Mouse (Mus musculus): Measurements from ENCODE around the gene Car12. TPM values are rescaled to one million over a fixed set of nuclear protein-coding genes. Genes with fewer than 3 reads are reported as not detected.

Gene Car12
- polyA plus RNA-seq, 1 experiment from 2014 or later = 7.9 TPM

DNA sequence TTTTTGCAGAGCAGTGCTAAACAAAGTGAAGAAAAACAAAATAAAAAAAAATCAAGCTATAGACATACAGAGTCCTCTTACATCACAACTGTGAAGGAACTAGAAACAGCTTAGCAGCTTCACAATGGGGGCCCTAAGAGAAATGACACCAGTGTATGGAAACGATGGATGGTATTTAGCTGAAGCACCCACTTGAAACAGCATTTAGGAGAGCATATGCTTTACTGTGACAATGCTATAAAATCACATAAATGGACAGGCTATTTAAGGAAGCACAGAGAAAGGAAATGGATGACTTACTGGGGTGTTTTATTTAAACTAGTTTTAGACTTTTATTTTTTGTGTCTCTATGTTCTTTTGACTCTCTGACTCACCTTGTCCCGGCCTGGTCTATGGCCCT is 25.8 kb upstream of the Car12 start:
- Histone ChIP-seq H3K9ac (no peak overlapping the region), H3K4me2 (replicated peaks) (no peak overlapping the region), H3K27ac (no peak overlapping the region), H3K27me3 (no peaks in the 10 kb centered on the region), H3K9me3 (no peaks in the 10 kb centered on the region), H3K4me3 (no peak overlapping the region), H3K36me3 (no peaks in the 10 kb centered on the region), H3K4me1 (no peaks in the 10 kb centered on the region)
- no peak for ATAC-seq (ENCODE audit: insufficient number of reproducible peaks, insufficient read depth, low FRiP score, low TSS enrichment)
- 91% methylated on average over 2 of the region's 2 CpGs for WGBS

GRCm38 (mm10) chr9:66691683-66692305 is 21.7 kb upstream of the Car12 start:
- Histone ChIP-seq H3K4me1 (no peaks in the 10 kb centered on the region), H3K9ac (no peak overlapping the region), H3K27ac (no peak overlapping the region), H3K9me3 (no peaks in the 10 kb centered on the region), H3K4me3 (no peak overlapping the region), H3K36me3 (no peaks in the 10 kb centered on the region), H3K27me3 (no peaks in the 10 kb centered on the region), H3K4me2 (replicated peaks) (no peak overlapping the region)
- ATAC-seq (ENCODE audit: insufficient number of reproducible peaks, insufficient read depth, low FRiP score, low TSS enrichment) = no peak
- 77% methylated on average over 4 of the region's 4 CpGs for WGBS

- 79% methylated on average over 7 of the region's 7 CpGs for WGBS
- no peaks in the 10 kb centered on the region for H3K9me3 ChIP-seq
- H3K27me3 ChIP-seq = no peaks in the 10 kb centered on the region
- no peak overlapping the region for H3K9ac ChIP-seq
- H3K4me1 ChIP-seq = no peaks in the 10 kb centered on the region
- no peaks in the 10 kb centered on the region for H3K36me3 ChIP-seq
- H3K4me3 ChIP-seq = no peak overlapping the region
- no peak overlapping the region for H3K27ac ChIP-seq
- ATAC-seq (ENCODE audit: insufficient number of reproducible peaks, insufficient read depth, low FRiP score, low TSS enrichment) = no peak
- H3K4me2 ChIP-seq (replicated peaks) = no peak overlapping the region
Observed at GRCm38 (mm10) chr9:66697355-66698140, 15.9 kb upstream of the Car12 start.

DNA sequence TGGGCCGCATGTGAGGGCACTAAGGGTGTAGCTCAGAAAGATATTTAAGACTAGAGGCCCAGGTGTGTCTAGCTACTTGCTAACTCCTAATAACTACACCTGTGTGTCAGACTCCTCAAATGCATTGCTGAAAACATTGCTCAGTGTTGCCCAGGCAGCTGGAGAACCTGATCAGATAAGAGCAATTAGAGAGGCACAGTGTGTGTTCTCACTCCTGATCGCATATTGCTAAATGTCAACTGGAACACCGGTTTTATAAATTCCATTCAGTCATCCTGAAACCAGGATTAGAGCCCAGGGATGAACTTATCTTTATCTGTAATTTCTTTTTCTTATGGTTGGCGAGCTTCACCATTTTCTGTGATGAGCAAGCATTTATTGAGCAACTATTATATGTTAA is 13.7 kb upstream of the Car12 start:
- Histone ChIP-seq H3K27ac (no peak overlapping the region), H3K4me3 (no peak overlapping the region), H3K4me2 (replicated peaks) (no peak overlapping the region), H3K4me1 (no peaks in the 10 kb centered on the region), H3K9ac (no peak overlapping the region), H3K9me3 (no peaks in the 10 kb centered on the region), H3K27me3 (no peaks in the 10 kb centered on the region), H3K36me3 (no peaks in the 10 kb centered on the region)
- 93% methylated on average over 4 of the region's 4 CpGs for WGBS
- ATAC-seq (ENCODE audit: insufficient number of reproducible peaks, insufficient read depth, low FRiP score, low TSS enrichment) = no peak

- Histone ChIP-seq H3K9me3 (no peaks in the 10 kb centered on the region), H3K4me3 (no peak overlapping the region)
- 84% methylated on average over 4 of the region's 4 CpGs for WGBS
Observed at GRCm38 (mm10) chr9:66703002-66703401, 10.5 kb upstream of the Car12 start.

GRCm38 (mm10) chr9:66705354-66705753 is 8.1 kb upstream of the Car12 start:
- H3K36me3 ChIP-seq = no peaks in the 10 kb centered on the region
- no peak overlapping the region for H3K27ac ChIP-seq
- no peaks in the 10 kb centered on the region for H3K27me3 ChIP-seq
- H3K9me3 ChIP-seq = no peaks in the 10 kb centered on the region
- H3K4me1 ChIP-seq = peaks cover 27% of the 10 kb centered on the region
- H3K4me3 ChIP-seq = no peak overlapping the region
- ATAC-seq (ENCODE audit: insufficient number of reproducible peaks, insufficient read depth, low FRiP score, low TSS enrichment) = no peak
- no peak overlapping the region for H3K9ac ChIP-seq
- H3K4me2 ChIP-seq (replicated peaks) = no peak overlapping the region

More at GRCm38 (mm10) chr9:66703002-66703401, 10.5 kb upstream of the Car12 start:
- Histone ChIP-seq H3K27me3 (no peaks in the 10 kb centered on the region), H3K36me3 (no peaks in the 10 kb centered on the region), H3K9ac (no peak overlapping the region), H3K27ac (no peak overlapping the region), H3K4me1 (peaks cover 11% of the 10 kb centered on the region), H3K4me2 (replicated peaks) (no peak overlapping the region)
- no peak for ATAC-seq (ENCODE audit: insufficient number of reproducible peaks, insufficient read depth, low FRiP score, low TSS enrichment)

DNA sequence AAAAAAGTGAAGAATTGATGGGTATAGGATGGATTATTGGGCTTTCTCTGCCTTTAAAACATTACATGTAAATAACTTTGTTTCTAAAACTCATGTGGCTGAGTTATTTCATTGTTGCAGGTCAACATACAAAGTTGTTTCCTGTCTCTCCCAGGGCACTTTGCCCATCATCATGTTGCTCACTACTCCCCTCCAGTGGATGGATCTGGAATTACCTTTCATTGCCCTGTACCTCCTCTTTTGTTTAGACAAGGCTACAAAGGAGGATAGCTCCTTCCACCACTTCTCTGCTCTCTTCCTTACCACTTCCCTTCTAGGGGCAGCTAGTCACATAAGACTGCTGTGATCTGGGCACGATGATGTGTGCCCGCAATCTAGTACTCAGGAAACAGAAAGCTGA is 7.7 kb upstream of the Car12 start:
- peaks cover 27% of the 10 kb centered on the region for H3K4me1 ChIP-seq
- WGBS = 53% methylated on average over 2 of the region's 2 CpGs
- no peaks in the 10 kb centered on the region for H3K9me3 ChIP-seq
- H3K36me3 ChIP-seq = no peaks in the 10 kb centered on the region
- no peak overlapping the region for H3K4me2 ChIP-seq (replicated peaks)
- no peak for ATAC-seq (ENCODE audit: insufficient number of reproducible peaks, insufficient read depth, low FRiP score, low TSS enrichment)
- no peak overlapping the region for H3K27ac ChIP-seq
- no peaks in the 10 kb centered on the region for H3K27me3 ChIP-seq
- no peak overlapping the region for H3K9ac ChIP-seq
- no peak overlapping the region for H3K4me3 ChIP-seq

GRCm38 (mm10) chr9:66708054-66708772 is 5.3 kb upstream of the Car12 start:
- Histone ChIP-seq H3K4me1 (peaks cover 27% of the 10 kb centered on the region), H3K9ac (no peak overlapping the region), H3K4me3 (no peak overlapping the region), H3K9me3 (no peaks in the 10 kb centered on the region), H3K27ac (peak overlapping the region; percentile 75; the same call in 1 of the 2 replicates), H3K27me3 (peaks cover 7% of the 10 kb centered on the region), H3K4me2 (replicated peaks) (no peak overlapping the region), H3K36me3 (no peaks in the 10 kb centered on the region)
- 60% methylated on average over 11 of the region's 11 CpGs for WGBS
- ATAC-seq (ENCODE audit: insufficient number of reproducible peaks, insufficient read depth, low FRiP score, low TSS enrichment) = no peak

- H3K9me3 ChIP-seq = no peaks in the 10 kb centered on the region
- peaks cover 7% of the 10 kb centered on the region for H3K27me3 ChIP-seq
- H3K4me2 ChIP-seq (replicated peaks) = no peak overlapping the region
- no peaks in the 10 kb centered on the region for H3K36me3 ChIP-seq
- no peak overlapping the region for H3K4me3 ChIP-seq
- peak overlapping the region; percentile 75 for H3K27ac ChIP-seq
- ATAC-seq (ENCODE audit: insufficient number of reproducible peaks, insufficient read depth, low FRiP score, low TSS enrichment) = peak; percentile 58; the same call in 1 of the 2 replicates
- H3K4me1 ChIP-seq = peaks cover 30% of the 10 kb centered on the region
- no peak overlapping the region for H3K9ac ChIP-seq
- WGBS = 42% methylated on average over 12 of the region's 12 CpGs
Observed at GRCm38 (mm10) chr9:66708816-66709555, 4.5 kb upstream of the Car12 start.

- ATAC-seq (ENCODE audit: insufficient number of reproducible peaks, insufficient read depth, low FRiP score, low TSS enrichment) = no peak
- Histone ChIP-seq H3K9ac (no peak overlapping the region), H3K27me3 (peaks cover 7% of the 10 kb centered on the region), H3K4me3 (no peak overlapping the region), H3K27ac (no peak overlapping the region), H3K4me2 (replicated peaks) (no peak overlapping the region), H3K4me1 (peaks cover 38% of the 10 kb centered on the region), H3K36me3 (no peaks in the 10 kb centered on the region), H3K9me3 (no peaks in the 10 kb centered on the region)
- WGBS = 71% methylated on average over 6 of the region's 6 CpGs
Observed at GRCm38 (mm10) chr9:66710626-66711025, 2.9 kb upstream of the Car12 start.

DNA sequence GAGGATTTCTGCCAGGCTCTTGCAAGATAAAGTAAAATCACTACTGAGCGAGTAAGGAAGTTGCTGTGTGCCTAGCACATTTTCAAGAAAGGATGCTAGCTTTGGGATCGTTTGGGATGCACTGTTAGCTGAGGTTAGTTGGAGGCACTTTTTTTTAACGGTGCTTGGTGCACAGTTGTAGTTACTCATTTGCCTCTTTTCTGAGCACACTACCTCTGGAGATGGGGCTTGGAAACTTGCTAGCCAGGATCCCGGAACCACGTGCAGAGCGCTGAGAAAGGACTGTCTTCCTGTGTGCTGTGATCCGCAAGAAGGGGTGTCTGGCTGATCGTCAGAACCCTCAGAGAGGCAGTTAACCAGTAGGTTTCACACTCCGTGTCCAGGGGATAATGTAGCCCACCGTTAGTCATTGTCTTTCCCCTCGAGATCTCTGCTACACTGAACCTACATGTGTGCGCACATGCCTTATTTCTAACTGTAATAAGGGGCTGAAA is 583 bp downstream of the Car12 start:
- 16% methylated on average over 12 of the region's 12 CpGs for WGBS
- H3K4me1 ChIP-seq = peaks cover 17% of the 10 kb centered on the region
- no peaks in the 10 kb centered on the region for H3K36me3 ChIP-seq
- peaks cover 7% of the 10 kb centered on the region for H3K27me3 ChIP-seq
- H3K4me2 ChIP-seq (replicated peaks) = peak overlapping the region; percentile 78
- no peak overlapping the region for H3K9ac ChIP-seq
- H3K9me3 ChIP-seq = no peaks in the 10 kb centered on the region
- ATAC-seq (ENCODE audit: insufficient number of reproducible peaks, insufficient read depth, low FRiP score, low TSS enrichment) = no peak
- peak overlapping the region; percentile 43 for H3K4me3 ChIP-seq
- no peak overlapping the region for H3K27ac ChIP-seq
